Mouse (Mus musculus) neural tube, embryonic 10.5 days (tissue): ENCODE results near the gene Sirt2.

ENCODE experiments used
- DNase-seq: peaks from one replicate; pipeline ENCODE4 v3.0.0-alpha.2; 2017; ENCODE audit warnings: low spot score; ENCODE audit errors: extremely low spot score

The Sirt2 gene

DNA sequence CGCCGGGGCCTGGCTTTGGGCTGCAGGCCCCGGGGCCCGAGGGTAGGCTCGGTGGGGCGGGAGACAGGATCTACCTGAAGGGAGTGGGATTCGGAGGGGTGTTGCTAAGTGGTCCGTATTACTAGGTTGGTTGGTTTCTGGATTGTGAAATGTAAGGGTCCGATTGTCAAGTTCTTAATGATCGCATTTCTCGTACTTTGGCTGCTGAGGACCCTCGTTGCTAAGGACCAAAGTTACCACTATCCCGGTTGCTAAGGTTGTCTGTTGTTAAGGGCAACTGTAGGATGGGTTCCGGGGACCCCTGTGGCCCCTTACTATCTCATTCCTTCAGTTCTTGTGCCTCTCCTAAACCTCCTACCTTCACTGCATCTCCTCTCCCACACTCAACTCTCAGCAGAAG, 375 bp downstream of the Sirt2 start:
- DNase-seq, result no peak

DNA sequence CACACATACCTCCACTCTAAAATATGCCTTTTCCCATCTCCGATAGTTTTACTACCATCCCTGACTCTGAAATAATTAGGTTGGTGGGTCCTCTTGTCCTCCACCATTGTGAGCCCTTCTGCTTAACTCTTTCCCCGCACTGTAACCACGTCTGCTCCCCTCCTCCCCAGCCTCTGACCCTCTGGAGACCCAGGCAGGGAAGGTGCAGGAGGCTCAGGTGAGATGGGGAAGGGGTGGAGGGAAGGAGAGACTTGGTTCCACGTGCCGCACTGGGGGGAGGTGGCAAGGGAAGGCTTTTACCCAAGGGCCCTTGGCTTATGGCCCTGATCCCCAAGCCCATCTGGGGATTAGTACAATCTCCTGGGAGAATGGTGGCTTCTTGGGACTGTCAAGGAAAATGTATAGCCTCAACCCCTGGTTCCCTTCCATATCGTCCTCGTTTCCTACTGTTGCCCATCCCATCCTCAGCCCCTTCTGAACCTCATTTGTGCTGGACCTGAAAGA, 979 bp downstream of the Sirt2 start, which contains the start of gene Nfkbib:
Gene Nfkbib (minus strand): TSS at position 51 of the 504 bp plus-strand sequence.
- DNase-seq, result no peak

DNA sequence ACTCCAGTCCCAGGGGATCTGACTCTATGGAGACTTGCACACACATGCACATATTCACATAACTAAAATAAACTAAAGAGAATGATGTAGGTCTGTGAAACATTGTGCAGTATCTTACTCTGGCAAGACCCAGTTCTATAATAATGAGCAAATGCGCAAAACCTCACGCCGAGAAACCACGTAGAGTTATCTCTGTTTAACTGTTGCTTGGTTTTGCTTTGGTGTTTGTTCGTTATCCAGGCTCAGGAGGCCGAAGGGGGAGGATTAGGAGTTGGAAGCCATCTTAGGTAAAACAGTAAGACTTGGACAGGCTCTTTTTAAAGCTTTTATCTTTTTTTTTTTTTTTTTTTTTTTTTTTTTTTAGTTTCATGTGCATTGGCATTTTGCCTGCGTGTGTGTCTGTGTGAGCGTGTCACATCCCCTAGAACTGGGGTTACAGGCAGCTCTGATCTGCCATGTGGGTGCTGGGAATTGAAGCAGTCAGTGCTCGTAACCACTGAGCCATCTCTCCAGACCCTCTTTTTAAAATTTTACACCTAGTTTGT, 3.0 kb downstream of the Sirt2 start:
- DNase-seq, result no peak

- DNase-seq, result no peak
Observed at GRCm38 (mm10) chr7:28770309-28770708, 3.8 kb downstream of the Sirt2 start.

DNA sequence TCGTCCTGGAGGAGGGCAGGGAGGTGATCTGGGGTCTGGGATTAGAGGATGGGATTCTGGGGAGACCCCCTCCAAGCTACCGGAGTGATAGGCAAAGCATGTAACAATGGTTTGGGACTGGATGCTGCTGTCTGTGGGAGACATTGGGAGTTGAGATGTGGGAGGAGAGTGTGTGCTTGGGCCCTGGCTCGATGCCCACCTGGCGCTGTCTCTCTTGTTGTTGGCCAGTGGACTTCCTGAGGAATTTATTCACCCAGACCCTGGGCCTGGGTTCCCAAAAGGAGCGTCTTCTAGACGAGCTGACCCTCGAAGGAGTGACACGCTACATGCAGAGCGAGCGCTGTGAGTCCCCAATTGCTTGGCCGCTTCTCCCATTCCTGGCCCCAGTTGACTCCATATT, 5.3 kb downstream of the Sirt2 start:
- no peak for DNase-seq

DNA sequence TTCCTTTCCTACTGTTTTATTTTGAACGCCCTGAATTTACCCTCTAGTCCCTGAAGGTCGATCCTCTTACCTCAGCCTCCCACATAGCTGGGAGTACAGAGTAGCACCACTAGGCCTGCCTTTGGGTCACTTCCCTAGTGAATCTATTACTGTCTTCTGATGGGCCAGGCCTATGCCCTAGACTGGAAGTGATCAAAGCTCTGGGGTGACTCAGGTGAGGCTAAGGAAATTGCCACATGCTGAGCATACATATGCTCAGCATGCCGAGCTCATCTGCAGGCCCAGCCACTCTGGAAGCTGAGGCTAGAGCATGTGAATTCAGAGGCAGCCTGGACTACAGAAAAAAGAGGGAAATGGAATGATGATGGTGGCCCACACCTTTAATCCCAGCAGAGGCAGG, 6.6 kb downstream of the Sirt2 start:
- DNase-seq, result no peak

GRCm38 (mm10) chr7:28774164-28774563, 7.6 kb downstream of the Sirt2 start:
- no peak for DNase-seq

- no peak for DNase-seq
Observed at GRCm38 (mm10) chr7:28775129-28775528, 8.6 kb downstream of the Sirt2 start.

GRCm38 (mm10) chr7:28778825-28779224, 12.3 kb downstream of the Sirt2 start:
- no peak for DNase-seq

DNA sequence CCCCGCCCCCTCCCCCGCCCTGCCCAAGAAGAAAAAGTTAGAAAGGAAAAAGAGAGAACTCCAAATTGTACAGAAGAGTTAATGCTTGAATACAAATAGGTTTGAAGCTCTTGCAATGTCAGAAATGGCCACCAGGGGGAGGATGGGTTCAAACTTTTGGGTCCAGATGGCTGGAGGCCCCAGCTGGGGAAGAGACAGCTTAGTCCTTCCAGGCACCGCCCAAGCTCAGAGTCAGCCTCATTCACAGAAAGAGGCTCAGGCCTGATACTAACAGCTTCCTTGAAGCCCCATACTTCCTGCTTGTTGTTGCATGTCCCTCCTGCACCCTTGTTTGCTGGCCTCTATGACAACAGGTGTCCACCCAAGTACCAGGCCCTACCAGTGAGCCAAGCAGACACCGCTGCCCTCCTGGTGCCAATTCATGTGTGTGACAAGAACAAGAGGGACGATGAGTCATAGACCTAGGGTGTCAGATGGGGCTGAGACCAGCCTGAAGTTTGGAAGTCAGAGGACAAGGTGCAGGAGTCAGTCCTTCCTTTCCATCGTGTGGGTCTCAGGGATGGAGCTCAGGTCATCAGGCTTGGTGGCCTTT, 13.6 kb downstream of the Sirt2 start:
- peak; percentile 86 for DNase-seq

GRCm38 (mm10) chr7:28780857-28781256, 14.3 kb downstream of the Sirt2 start:
- no peak for DNase-seq

- DNase-seq, result no peak
Observed at GRCm38 (mm10) chr7:28781261-28781663, 14.7 kb downstream of the Sirt2 start.

- no peak for DNase-seq
Observed at GRCm38 (mm10) chr7:28785161-28785560, 18.6 kb downstream of the Sirt2 start.

- no peak for DNase-seq
Observed at GRCm38 (mm10) chr7:28787884-28788283, 21.3 kb downstream of the Sirt2 start.

- DNase-seq, result no peak
Observed at GRCm38 (mm10) chr7:28788307-28789195, 22.0 kb downstream of the Sirt2 start, which contains the start of gene Rinl. Rinl (plus strand) TSS chr7:28788969.

DNA sequence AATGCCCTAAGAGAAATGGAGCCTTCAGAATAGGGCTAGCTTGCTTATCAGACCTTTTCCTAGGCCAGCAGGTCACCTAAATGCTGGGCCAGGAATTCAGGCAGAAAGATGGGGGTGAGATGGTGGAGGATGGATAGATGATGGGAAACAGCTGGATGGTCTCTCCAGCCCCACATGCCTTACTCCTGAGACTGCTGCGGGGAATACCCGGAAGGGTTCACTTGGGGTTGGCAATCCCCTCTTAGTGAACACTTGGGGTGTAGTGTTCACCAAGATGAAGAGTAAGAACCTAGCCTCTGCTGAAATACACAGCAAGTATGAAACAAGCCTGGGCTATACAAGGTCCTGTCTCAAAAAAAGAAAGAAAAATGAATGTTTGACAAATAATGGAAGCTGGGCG, 22.7 kb downstream of the Sirt2 start:
- no peak for DNase-seq

DNA sequence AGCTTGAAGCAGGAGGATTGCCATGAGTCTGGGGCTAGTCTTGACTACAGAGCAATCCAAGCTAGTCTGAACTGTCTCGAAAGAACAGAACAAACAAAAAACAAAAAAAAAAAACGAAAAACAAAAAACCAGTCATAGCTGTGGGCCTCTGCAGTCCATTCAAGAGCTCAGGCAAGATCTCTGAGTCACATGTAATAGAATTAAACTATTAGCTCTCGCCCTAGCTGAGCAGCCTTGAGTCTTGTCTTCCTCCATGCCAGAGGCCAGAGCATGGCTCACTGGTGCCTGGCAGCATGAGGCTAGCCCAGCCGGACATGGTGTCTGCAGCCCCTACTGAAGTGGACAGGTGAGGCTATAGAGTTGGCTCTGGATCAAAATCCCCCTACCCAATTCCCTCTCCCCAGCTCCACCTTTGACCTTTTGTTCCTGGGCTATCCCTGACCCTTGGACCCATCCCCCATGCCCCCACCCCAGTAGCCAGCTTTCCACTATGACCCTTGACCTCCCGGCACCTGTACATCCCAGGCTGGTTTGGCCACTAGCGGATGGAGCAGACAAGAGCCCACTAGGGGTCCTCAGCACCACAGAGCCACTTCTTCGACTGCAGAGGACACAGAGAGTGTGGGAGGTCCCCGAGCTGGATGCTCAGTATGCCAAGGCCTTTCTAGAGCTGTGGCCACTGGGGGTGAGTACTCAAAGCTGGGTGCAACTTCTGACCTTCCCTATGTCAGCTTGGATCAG, 23.7 kb downstream of the Sirt2 start:
- DNase-seq, result no peak

- DNase-seq, result no peak
Observed at GRCm38 (mm10) chr7:28791706-28792105, 25.2 kb downstream of the Sirt2 start.

DNA sequence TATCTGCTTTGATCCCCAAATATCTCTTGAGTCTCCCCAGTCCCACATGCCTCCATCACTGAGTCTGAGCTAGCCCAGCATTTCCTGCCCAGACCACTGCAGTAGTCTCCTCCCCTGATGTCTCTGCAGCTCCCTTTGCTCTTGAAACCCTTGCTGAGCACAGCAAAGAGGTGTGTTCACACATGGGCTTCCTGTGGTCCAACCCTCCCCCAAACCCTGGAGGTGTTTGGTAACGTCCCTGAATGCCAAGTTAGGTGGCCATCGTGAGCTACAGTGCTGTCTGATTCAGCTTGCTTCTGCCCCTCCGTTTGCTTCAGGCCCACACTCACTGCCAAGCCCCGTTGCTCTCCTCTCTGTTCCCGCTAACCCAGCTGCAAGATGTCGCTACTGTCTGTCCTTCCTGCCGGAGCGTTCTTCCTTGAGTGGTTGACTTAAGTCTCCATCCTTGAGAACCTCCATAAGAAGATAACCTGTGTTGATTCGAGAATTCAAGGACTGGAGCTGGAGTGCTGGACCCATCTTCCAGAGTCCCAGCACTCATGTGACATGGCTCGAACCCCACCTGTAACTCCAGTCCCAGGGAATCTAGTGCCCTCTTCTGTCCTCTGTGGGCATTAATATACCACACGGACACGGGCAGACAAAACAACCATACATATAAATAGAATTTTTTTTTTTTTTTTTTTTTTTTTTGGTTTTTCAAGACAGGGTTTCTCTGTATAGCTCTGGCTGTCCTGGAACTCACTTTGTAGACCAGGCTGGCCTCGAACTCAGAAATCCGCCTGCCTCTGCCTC, 26.1 kb downstream of the Sirt2 start:
- no peak for DNase-seq

DNA sequence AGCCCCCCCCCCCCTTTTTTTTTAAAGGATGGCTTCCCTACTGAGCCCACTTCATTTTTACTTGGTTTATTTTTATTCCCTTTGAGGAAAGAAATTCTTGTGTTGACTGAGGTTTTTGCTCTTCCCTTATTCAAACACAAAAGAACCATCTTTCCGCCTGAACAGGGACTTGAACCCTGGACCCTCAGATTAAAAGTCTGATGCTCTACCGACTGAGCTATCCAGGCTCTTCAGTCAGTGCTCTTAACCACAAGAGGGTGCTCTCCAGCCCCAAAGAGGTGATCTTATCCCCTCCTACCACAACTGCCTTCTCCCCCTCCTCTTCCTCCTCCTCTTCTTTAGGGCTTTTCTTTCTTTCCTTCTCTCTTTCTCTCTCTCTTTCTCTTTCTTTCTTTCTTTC, 27.3 kb downstream of the Sirt2 start:
- no peak for DNase-seq

DNA sequence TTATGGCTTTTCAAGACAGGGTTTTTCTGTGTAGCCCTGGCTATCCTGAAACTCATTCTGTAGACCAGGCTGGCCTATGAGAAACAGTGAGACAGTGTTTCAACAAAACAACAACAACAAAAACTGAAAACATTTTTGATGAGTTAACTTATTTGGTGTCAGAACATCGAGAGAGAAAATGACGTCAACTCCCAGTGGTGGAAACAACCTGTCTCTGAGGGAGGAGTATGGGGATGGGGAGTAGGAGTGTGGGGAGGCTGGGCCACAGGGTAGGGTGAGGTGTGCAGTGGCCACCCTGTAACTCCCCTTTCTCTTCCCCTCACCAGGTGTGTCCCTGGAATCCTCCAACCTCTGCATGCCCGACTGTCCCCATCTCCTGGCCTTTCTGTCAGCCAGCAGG, 28.0 kb downstream of the Sirt2 start:
- no peak for DNase-seq
